Mouse (Mus musculus) intestine, postnatal 0 days (tissue): ENCODE data around the gene Hmbs. TPM values are rescaled to one million over a fixed set of nuclear protein-coding genes. Genes with fewer than 3 reads are reported as not detected.

Experiments
- ATAC-seq: fragments of 200-750 bp; cut with Nextera tagmentation; 2 replicates; pipeline ENCODE4 v1.8.0; 2017; ENCODE audit warnings: mild to moderate bottlenecking, moderate TSS enrichment, moderate library complexity
- H3K27ac ChIP-seq: fragments of 300-500 bp; sonication (generic); 2 replicates; pipeline ENCODE4 v1.5.1; 2014; ENCODE audit warnings: mild to moderate bottlenecking, low read depth, low read length, moderate library complexity
- H3K27me3 ChIP-seq: fragments of 300-500 bp; sonication (generic); replicated peaks from 2 replicates; pipeline ENCODE4 v1.6.1; 2014; ENCODE audit warnings: low read length, mixed read lengths; ENCODE audit not compliant: control insufficient read depth, insufficient read depth
- H3K36me3 ChIP-seq: fragments of 300-500 bp; sonication (generic); 2 replicates; pipeline ENCODE4 v1.6.1; 2014; ENCODE audit warnings: mild to moderate bottlenecking, moderate library complexity; ENCODE audit not compliant: control insufficient read depth, insufficient read depth
- H3K4me1 ChIP-seq: fragments of 300-500 bp; sonication (generic); replicated peaks from 2 replicates; pipeline ENCODE4 v1.6.1; 2014; ENCODE audit warnings: antibody characterized with exemption, low read length, mixed read lengths; ENCODE audit not compliant: control insufficient read depth, insufficient read depth
- H3K4me2 ChIP-seq: fragments of 300-500 bp; sonication (generic); replicated peaks from 2 replicates; pipeline ENCODE4 v1.6.1; 2014; ENCODE audit warnings: low read depth, mild to moderate bottlenecking, moderate library complexity
- H3K4me3 ChIP-seq: fragments of 300-500 bp; sonication (generic); 2 replicates; pipeline ENCODE4 v1.5.1; 2014; ENCODE audit warnings: low read depth, low read length
- H3K9ac ChIP-seq: fragments of 300-500 bp; sonication (generic); 2 replicates; pipeline ENCODE4 v1.6.1; 2014; ENCODE audit warnings: mild to moderate bottlenecking, low read depth, low read length
- H3K9me3 ChIP-seq: fragments of 300-500 bp; sonication (generic); 2 replicates; pipeline ENCODE4 v1.6.1; 2016; ENCODE audit warnings: mixed run types; ENCODE audit not compliant: control insufficient read depth
- CTCF ChIP-seq: sonication (generic); IDR thresholded peaks from 2 replicates; pipeline ENCODE4 v1.5.1; 2016; ENCODE audit warnings: low read depth, mild to moderate bottlenecking, control low read depth, antibody characterized with exemption, moderate library complexity
- WGBS: fragments of 180-500 bp; shearing (Covaris S2); extraction: QIAGEN DNeasy Blood & Tissue Kit; methylation state at CpG from one replicate; pipeline ENCODE4 v1.1.7; 2014; 5-methylcytosine and 5-hydroxymethylcytosine counted together
- polyA plus RNA-seq: library from polyadenylated mRNA; unstranded; fragments of >200 nt; fragmentation: Nextera tagmentation; extraction: Ambion mirVana; gene quantifications from 2 replicates; pipeline ENCODE4 v1.2.1, GENCODE M21; 2015

Hmbs gene
- polyA plus RNA-seq, 1 experiment from 2014 or later = 60.1 TPM

DNA sequence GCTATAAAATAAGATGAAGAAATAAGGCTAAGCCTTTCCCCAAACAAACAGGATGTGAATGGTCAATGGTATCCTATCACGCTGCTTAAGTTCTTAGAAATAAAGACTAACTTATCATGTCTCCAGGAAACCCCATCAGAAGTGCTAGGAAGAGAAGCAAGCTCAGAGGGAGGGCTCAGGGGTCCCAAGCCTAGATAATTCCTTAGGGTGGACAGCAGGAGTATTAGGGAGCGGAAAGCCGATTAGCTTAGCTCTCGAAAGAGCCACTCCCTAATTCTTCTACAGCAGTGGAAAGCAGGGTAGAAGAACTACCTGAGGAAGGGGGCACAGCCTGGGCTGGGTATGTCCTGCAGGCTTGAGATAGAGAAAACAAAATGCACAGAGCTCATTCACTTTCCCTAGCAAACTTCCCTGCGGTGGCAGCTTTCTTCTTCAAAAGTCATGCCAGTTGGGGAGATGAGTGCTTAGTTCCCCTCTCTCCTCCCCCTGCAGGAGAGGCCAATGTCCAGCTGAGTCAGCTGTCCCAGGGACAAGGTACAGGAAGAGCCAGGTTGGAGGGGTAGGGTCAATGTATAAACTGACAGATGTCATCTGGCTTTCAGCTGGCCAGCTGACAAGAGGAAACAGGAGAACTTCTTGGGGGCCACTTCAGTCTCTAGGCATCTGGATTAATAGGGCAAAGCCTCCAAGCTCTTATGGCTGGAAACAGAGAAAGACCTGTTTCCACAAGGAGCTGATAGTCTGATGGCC is 25.8 kb downstream of the Hmbs start:
- 43% methylated on average over 5 of the region's 5 CpGs for WGBS
- Histone ChIP-seq H3K36me3 (peaks cover 38% of the 10 kb centered on the region), H3K4me3 (peak overlapping the region; percentile 96), H3K4me1 (peaks cover 4% of the 10 kb centered on the region; the same call in 1 of the 2 replicates), H3K9me3 (no peaks in the 10 kb centered on the region), H3K9ac (peak overlapping the region; percentile 89), H3K27me3 (no peaks in the 10 kb centered on the region), H3K27ac (peak overlapping the region; percentile 91), H3K4me2 (peak overlapping the region; percentile 91)
- no peak for TF ChIP-seq CTCF
- peak; percentile 72 for ATAC-seq

DNA sequence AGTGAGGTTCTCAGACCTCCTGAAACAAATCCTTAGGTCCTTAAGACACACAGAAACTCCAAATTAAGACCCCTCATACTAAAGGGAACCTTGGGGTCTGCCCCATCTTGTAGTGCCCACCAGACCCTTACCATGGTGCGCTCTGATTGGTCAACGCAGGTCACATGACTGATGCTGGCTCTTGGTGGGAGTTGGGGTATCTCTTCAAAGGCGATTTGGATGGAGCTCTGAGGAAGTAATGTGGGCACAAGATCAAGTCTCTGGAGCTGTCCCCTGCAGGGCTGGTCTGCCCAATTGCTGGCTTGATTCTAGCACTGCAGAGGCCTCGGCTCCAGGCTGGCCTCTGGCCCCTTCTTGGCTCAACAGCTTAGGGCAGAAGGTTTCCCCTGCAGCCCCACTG is 26.6 kb downstream of the Hmbs start:
- H3K4me3 ChIP-seq = peak overlapping the region; percentile 96
- ATAC-seq = no peak
- WGBS = 71% methylated on average over 4 of the region's 4 CpGs
- H3K9ac ChIP-seq = 0 out of 2 replicates have a peak overlapping the region, but pooled peaks have one; percentile 17
- TF ChIP-seq CTCF = no peak
- peaks cover 4% of the 10 kb centered on the region; the same call in 1 of the 2 replicates for H3K4me1 ChIP-seq
- peak overlapping the region; percentile 91 for H3K4me2 ChIP-seq
- no peaks in the 10 kb centered on the region for H3K9me3 ChIP-seq
- peak overlapping the region; percentile 91 for H3K27ac ChIP-seq
- peaks cover 46% of the 10 kb centered on the region for H3K36me3 ChIP-seq
- H3K27me3 ChIP-seq = no peaks in the 10 kb centered on the region

DNA sequence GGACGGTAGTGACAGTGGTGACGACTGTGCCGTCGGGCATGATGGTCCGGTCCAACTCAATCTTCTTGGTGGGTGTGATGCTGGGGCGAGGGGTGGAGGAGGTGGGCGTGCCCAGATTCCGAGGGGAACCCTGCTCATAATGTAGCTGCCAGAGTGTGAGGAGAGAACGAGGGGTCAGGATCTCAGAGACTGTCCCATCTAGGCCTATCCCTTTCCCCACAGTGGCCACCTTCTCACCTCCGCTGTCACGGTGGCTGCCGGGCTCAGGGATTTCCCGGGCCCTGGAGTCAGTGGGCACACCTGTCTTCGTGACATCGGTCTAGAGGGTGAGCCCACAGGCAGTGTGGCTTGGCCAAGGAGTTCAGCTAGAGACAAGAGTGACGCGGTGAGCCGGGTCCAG is 29.1 kb downstream of the Hmbs start:
- no peak overlapping the region for H3K4me3 ChIP-seq
- H3K27ac ChIP-seq = no peak overlapping the region
- H3K4me2 ChIP-seq = no peak overlapping the region
- H3K4me1 ChIP-seq = 0 out of 2 replicates have a peak, but pooled peaks cover 4% of the 10 kb centered on the region
- H3K9ac ChIP-seq = no peak overlapping the region
- H3K9me3 ChIP-seq = no peaks in the 10 kb centered on the region
- no peaks in the 10 kb centered on the region for H3K27me3 ChIP-seq
- no peak for ATAC-seq
- peaks cover 48% of the 10 kb centered on the region for H3K36me3 ChIP-seq
- TF ChIP-seq CTCF = no peak
- 92% methylated on average over 18 of the region's 18 CpGs for WGBS

DNA sequence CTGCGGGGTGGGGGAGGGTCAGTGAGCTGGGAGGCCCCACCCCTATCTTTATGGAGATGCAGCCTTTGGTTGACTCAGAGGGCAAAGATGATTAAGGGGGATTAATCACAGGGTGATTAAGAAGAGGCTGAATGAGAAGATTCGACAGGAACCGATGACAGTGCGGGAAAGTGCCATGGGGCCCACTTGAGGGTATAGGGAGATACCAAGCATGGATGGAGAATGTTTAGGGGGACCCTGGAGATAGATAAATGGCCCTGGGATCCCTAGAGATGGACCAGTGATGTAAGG is 29.8 kb downstream of the Hmbs start:
- Histone ChIP-seq H3K27ac (no peak overlapping the region), H3K4me3 (no peak overlapping the region), H3K27me3 (no peaks in the 10 kb centered on the region), H3K36me3 (peaks cover 52% of the 10 kb centered on the region), H3K4me1 (0 out of 2 replicates have a peak, but pooled peaks cover 4% of the 10 kb centered on the region), H3K4me2 (no peak overlapping the region), H3K9ac (no peak overlapping the region), H3K9me3 (no peaks in the 10 kb centered on the region)
- ATAC-seq = no peak
- 77% methylated on average over 4 of the region's 4 CpGs for WGBS
- no peak for TF ChIP-seq CTCF

DNA sequence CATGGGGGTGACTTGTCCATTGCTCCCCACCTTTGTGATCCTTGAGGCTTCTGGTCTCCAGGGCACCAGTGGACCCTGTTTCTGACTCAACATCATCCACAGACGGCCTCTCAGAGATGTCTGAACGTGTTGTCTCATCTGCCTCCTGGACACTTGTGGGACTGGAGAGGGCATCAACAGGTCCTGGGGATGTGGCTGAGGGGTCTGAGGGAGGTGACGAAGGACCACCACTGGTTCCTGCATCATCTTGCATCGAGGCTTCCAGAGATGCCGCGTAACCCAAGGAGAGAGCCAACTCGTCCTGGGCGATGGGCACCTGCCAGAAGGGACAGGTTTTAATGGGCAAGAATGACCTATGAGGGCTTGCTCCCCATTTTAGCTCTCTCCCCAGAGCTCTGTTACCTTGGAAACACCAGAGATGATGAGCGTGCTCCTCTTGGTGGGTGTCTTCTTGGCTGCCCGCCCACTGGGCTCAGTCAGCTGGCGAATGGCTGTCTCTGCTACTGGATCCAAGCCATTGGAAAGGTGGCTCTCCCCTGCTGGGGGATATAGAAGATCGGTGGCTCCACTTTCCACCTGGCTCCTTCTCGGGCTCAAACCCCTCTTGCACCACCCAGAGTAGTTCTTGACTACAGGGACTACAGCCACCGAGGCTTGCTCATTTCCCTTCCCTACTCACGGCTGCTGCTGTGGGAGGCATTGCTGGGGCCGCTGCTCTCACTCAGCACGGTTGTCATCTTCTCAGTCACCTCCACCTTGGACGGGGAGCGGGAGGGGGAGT is 30.4 kb downstream of the Hmbs start:
- Histone ChIP-seq H3K27ac (no peak overlapping the region), H3K4me2 (no peak overlapping the region), H3K4me1 (0 out of 2 replicates have a peak, but pooled peaks cover 4% of the 10 kb centered on the region), H3K4me3 (no peak overlapping the region), H3K27me3 (no peaks in the 10 kb centered on the region), H3K9me3 (no peaks in the 10 kb centered on the region), H3K9ac (no peak overlapping the region), H3K36me3 (peaks cover 52% of the 10 kb centered on the region)
- TF ChIP-seq CTCF = no peak
- ATAC-seq = no peak
- WGBS = 82% methylated on average over 19 of the region's 19 CpGs
